Mouse (Mus musculus): ENCODE data around the gene Abhd15.
A peak's percentile ranks its signal among the peaks of the same experiment; 100 is the strongest.

The Abhd15 gene

GRCm38 (mm10) chr11:77514832-77515636, at the start of gene Abhd15:
Gene Abhd15, plus strand, starts transcription at chr11:77515121.
- peak; percentile 83 for DNase-seq

GRCm38 (mm10) chr11:77466544-77466943, 48.4 kb upstream of the Abhd15 start:
- no peak for DNase-seq

- peak; percentile 83 for DNase-seq
These were observed 47.8 kb upstream of the Abhd15 start for GRCm38 (mm10) chr11:77467157-77467556.

DNA sequence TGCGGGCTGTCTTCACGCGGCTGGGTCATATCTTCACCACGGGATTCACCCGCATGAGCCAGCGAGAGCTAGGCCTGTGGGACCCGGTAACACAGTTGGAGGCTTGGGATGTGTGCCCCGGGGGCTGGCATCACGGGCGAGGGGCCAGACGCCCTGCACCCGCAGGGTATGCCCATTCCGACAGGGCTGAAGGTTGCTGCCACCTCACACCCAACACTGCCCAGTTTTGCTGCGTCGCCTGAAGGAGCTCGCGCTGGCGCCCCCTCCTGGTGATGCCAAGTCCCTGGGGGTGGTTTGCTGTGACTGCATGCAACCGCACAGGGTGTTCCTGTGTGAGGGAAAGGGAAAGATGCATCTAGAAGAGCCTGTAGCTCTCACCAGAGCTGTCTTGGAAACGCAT, 47.1 kb upstream of the Abhd15 start:
- peak; percentile 85 for DNase-seq

GRCm38 (mm10) chr11:77468397-77468796, 46.5 kb upstream of the Abhd15 start:
- DNase-seq = no peak

GRCm38 (mm10) chr11:77471407-77471806, 43.5 kb upstream of the Abhd15 start:
- DNase-seq = no peak

DNA sequence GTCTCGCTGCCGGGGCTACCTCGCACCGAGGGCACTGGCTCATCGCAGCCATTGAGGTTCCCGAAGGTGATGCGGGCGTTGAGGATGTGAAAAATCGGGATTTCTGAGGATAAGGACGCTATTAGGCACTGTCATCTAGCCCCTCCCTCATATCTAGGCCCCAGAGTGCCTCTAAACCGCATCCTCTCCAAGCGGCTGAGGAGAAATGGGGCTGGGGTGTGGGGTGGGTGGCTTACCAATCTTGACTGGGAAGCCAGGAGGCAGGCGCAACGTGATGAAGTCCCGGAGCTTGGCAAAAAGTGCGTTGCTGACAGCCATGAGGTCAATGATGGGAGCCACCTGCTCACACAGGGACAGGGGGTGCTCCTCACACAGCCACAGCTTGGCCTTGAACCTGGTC, 42.1 kb upstream of the Abhd15 start:
- no peak for DNase-seq

DNA sequence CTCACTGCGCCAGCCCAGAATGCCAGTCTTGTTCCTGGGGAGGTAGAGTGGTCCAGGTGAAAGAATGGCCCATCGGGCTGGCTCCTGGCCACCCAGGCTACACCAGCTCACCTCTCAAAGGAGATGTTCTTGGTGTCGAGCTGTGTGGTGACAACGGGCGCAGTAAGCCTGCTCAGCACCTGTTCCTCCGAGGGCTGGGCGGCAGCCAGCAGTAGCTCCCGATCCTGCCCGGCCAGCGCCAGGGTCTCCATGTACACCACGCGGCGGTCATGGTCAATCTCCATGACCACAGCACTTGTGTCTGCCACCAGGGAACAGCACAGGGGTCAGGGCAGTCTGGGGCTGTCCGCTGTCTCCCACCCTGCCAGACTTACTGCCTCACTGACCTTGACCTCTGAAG, 38.7 kb upstream of the Abhd15 start:
- DNase-seq = peak; percentile 23

GRCm38 (mm10) chr11:77476895-77477294, 38.0 kb upstream of the Abhd15 start:
- DNase-seq = peak; percentile 35

- DNase-seq = no peak
These were observed 31.9 kb upstream of the Abhd15 start for GRCm38 (mm10) chr11:77483043-77483442.

DNA sequence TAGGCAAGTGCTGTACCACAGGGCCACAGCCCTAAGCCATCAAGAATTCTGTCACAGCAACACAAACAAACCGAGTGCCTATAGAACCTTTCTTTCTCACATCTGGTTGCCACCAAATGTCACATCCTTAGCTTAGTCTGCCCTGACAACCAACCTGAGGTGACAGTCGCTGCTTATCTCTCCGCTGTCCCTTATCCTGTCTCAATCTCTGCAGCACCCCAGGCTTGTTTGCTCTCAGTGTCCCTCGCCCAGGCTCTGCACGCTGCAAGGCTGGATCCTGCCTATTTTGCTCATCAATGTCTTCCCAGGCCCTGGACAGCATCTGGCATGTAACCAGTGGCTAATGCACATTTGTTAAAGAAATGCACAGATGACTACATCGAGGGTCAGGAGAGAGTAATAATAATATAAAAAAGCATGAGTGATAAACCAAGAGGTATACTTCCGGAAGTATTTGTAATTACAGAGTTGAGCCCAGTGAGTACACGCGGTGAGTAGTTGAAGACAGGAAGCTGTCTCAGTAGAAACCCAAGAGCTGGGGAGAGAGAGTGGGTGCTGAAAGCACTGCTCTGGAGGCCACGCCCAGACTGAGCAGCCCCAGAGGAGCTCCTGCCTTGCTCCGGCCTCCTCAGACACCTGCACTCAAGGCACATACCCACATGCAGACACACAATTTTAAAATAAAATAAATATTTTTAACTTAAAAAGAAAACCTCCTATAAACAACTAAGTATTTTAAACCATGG, 31.2 kb upstream of the Abhd15 start:
- DNase-seq = no peak

- DNase-seq = no peak
These were observed 29.7 kb upstream of the Abhd15 start for GRCm38 (mm10) chr11:77485229-77485628.

- DNase-seq = no peak
These were observed 28.1 kb upstream of the Abhd15 start for GRCm38 (mm10) chr11:77486798-77487197.

GRCm38 (mm10) chr11:77488771-77489581, 25.9 kb upstream of the Abhd15 start:
- no peak for DNase-seq

DNA sequence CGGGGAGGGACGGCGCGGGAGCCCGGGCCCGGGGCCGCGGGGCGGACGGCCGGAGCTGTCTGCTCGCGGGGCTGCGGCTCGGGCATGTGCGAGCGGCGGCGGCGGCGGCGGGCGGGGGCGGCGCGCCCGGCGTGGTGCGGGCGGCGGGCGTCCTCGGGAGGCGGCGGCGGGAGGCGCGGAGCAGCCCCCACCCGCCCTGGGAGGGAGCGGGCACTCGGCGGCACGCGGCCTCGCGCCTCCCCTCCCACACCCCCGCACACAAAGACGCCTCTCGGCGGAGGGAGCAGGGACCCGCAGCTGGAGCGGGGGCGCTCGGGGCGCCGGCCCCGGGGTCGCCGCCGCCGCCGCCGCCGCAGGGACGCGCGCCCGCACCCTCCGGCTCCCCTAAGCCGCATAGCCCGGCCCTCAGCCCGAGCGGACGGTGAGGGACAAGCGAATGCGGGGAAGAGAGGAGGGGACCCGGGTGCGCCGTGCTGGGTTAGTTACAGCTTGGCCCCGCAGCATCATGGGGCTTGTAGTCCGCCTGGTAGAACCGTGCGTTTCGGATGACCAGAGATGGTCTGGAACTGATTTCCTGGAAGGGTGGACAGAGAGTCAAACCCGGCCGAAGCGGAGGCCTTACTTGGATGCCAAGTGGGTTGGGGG, 25.2 kb upstream of the Abhd15 start, which contains the start of gene Ankrd13b:
TSS of gene Ankrd13b (minus strand) at position 88 of the 645 bp plus-strand sequence.
- DNase-seq = peak; percentile 76

DNA sequence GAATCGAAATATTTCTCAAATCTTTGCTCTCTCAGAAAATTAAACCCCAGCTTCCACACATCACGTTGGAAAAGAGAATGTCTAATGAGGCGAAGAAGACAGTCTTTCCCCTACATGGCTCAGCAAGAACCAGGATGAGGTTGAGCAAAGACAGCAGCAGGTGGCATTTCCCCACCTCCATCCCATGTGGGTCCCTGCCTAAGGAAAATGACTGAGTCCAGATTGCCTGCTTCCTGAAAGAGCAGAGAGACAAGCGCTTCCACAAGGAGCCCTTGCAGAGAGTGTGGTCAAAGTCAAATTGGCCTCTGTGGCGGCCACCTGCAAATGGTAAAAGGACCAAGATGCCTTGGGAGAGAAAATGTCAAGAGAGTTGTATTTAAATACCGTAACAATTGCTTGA, 24.5 kb upstream of the Abhd15 start:
- no peak for DNase-seq

DNA sequence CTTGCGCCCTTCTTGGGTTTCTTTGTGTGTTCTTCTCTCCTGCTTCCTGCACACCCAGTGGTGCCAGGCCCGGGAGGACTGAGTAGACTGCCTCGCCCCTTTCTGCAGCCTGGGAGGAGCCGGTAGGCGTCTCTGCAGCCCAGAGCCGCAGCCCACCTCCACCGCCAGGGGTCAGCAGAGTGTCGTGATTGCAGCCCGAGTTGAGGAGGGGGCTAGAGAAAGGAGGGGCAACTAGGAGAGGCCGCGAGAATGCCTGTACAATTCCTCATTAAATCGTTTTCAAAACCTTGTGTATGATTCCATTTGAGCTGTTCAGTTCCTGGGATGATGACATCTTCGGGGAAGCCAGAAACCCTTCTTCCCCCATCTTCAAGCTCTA, 23.8 kb upstream of the Abhd15 start:
- DNase-seq = peak; percentile 87

GRCm38 (mm10) chr11:77491502-77492291, 23.2 kb upstream of the Abhd15 start:
- DNase-seq = peak; percentile 38

DNA sequence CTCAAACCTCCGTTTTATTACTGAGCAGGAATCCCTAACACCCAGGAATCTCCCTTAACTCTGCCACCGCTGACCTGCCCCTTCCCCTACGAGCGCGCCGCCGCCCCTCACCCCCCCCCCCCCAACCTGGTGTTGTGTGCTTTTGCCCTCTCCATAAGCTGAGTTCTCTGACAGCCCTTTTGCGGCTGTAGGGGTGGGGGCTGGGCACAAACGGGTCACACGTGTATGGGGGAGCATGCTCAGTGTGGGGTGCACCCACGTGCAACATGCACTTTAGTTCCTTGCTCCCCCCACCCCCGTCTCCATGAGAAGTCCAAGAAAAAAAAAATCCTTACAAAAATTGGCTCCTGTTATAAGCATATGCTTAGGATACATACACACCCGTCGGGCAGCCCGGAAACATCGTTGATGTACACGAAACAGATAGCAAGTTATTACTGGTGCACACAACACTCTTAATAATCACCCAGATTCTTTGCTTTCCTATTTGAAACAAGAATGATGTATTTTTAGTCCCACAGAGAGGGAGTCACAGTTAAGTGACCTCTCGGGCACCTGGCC, 22.5 kb upstream of the Abhd15 start:
- no peak for DNase-seq

GRCm38 (mm10) chr11:77492911-77493332, 22.0 kb upstream of the Abhd15 start:
- peak; percentile 94 for DNase-seq

Measured in kidney, adult 18-20 months (tissue).